In the genomic region with DNA sequence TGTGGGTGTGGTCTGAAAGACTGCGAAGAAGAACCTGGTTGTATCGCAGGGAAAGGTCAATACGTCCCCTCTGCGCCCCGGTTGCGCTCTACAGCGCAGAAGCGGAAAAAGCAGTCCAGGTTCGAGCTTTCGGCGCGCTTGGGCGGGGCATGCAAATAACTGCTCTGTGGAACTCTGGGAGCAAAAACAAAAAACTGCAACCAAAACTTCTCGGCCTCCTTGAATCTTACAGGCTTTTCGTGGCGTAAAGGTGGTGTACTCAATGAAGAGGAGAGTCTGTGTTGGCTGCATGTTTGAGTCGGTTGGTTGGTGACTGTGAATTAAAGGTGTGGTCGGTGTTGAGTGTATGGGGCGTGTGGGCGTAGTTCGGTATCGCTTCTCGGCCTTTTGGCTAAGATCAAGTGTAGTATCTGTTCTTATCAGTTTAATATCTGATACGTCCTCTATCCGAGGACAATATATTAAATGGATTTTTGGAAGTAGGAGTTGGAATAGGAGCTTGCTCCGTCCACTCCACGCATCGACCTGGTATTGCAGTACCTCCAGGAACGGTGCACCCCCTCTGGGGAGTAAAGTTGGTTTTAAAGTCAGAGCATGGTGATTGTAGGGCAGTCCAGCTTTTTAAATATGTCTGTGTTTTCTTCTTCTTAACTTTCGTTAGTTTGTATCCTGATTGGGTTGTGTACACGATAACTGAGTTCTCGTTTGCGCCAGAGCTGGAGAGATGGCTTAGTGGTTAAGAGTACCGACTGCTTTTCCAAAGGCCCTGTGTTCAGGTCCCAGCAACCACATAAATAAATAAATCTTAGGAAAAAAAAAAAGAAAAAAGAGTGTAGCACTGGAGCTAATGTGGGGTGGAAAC, we compare ENCODE assay signal across 8 mouse cellular contexts. TPM values are rescaled to one million over a fixed set of nuclear protein-coding genes. Genes with fewer than 3 reads are reported as not detected.
A peak's percentile ranks its signal among the peaks of the same experiment; 100 is the strongest.
DNase-seq lines count a peak whose midpoint lies in the region; ATAC-seq lines count a peak whose summit lies in the region.

A gene (plus strand): TSS at position 201 of the 862 bp plus-strand sequence.

- peaks cover 3% of the 10 kb centered on the region; the same call in 1 of the 2 replicates for H3K4me1 ChIP-seq in hindbrain, embryonic 16.5 days (ENCODE audit: control insufficient read depth, insufficient read depth, low read depth, low read length)
- peaks cover 29% of the 10 kb centered on the region for H3K4me1 ChIP-seq in megakaryocyte, embryonic 14.5 days

- no peaks in the 10 kb centered on the region for H3K36me3 ChIP-seq in hindbrain, embryonic 16.5 days (ENCODE audit: control insufficient read depth, insufficient read depth, low read length)
- peaks cover 12% of the 10 kb centered on the region for H3K36me3 ChIP-seq in megakaryocyte, embryonic 14.5 days (replicated peaks; ENCODE audit: low read length)

- under 1% methylated on average over 32 of the region's 34 CpGs for WGBS in hindbrain, embryonic 16.5 days

- H3K9ac ChIP-seq in hindbrain, embryonic 16.5 days (ENCODE audit: low read depth, low read length): peak within 1 kb of the TSS; percentile 75

- H3K27me3 ChIP-seq in hindbrain, embryonic 16.5 days (replicated peaks; ENCODE audit: control insufficient read depth, insufficient read depth, low read length): no peaks in the 10 kb centered on the region
- peaks cover 2% of the 10 kb centered on the region for H3K27me3 ChIP-seq in megakaryocyte, embryonic 14.5 days (replicated peaks)

- ATAC-seq in hindbrain, embryonic 16.5 days: peak; percentile 94

- DNase-seq in ZHBTc4 (ENCODE audit: low read depth, low spot score): peak; percentile 98
- peak; percentile 49 to 73 for DNase-seq in cerebellum, postnatal 4 days (ENCODE audit: low spot score in 2 of 2)
- peak; percentile 78 for DNase-seq in gastrocnemius, adult 18-20 months (ENCODE audit: low spot score)
- peak; percentile 50 to 74 for DNase-seq in left cerebral cortex, adult 8-10 months (ENCODE audit: low spot score in 2 of 2)
- DNase-seq in right cerebral cortex, postnatal 14 days: peak; percentile 84
- DNase-seq in urinary bladder, postnatal 36 days (ENCODE audit: low spot score in 2 of 2): peak; percentile 68 to 75

- peak within 1 kb of the TSS; percentile 97 for H3K4me2 ChIP-seq in hindbrain, embryonic 16.5 days (ENCODE audit: low read length)

- peak within 1 kb of the TSS; percentile 92 for H3K27ac ChIP-seq in hindbrain, embryonic 16.5 days (ENCODE audit: low read depth, low read length)

- H3K9me3 ChIP-seq in hindbrain, embryonic 16.5 days (ENCODE audit: control insufficient read depth, low read length): no peaks in the 10 kb centered on the region
- peaks cover 15% of the 10 kb centered on the region for H3K9me3 ChIP-seq in megakaryocyte, embryonic 14.5 days

- H3K4me3 ChIP-seq in hindbrain, embryonic 16.5 days (ENCODE audit: low read length): peak within 1 kb of the TSS; percentile 67
- peak within 1 kb of the TSS; percentile 94 for H3K4me3 ChIP-seq in megakaryocyte, embryonic 14.5 days (replicated peaks)

RNA-seq across cellular contexts. Expression of the gene that starts here (rescaled TPM):
- 10 to 100 TPM; 30.1 to 31.5 TPM for total RNA-seq in gastrocnemius, adult 18-20 months (2021)
- 17.2 and 21.7 TPM in 2 replicates for polyA plus RNA-seq in hindbrain, embryonic 16.5 days (2015; fragmentation: Nextera tagmentation; extraction: Ambion mirVana)
- 10 to 100 TPM in 2 of 4 experiments, 1 to 10 TPM in 2; 7.8 to 11.5 (median 9.5) TPM for total RNA-seq in left cerebral cortex, adult 8-10 months (2022)
- polyA plus RNA-seq in megakaryocyte, embryonic 14.5 days (2012; ENCODE audit: insufficient read depth, low replicate concordance): 3.8 TPM in 1 of 2 replicates, not detected in the other

Comparison
In these comparisons a context has a peak if more than half of its experiments do, and no peak if none do; other contexts are left out.
1. Peak in every context shown above with its lines: DNase-seq, ATAC-seq, H3K4me3 ChIP-seq and H3K27ac ChIP-seq.